Mouse (Mus musculus): ENCODE measurements around the gene Tuba3b. TPM values are rescaled to one million over a fixed set of nuclear protein-coding genes. Genes with fewer than 3 reads are reported as not detected.

Tuba3b gene
- polyA plus RNA-seq, 1 experiment from 2014 or later = not detected

GRCm38 (mm10) chr6:145667654-145668053 is 52.1 kb downstream of the Tuba3b start:
- Histone ChIP-seq H3K9me3 (ENCODE audit: control insufficient read depth, low read length) (0 out of 2 replicates have a peak, but pooled peaks cover 3% of the 10 kb centered on the region), H3K4me3 (ENCODE audit: low read length) (no peak overlapping the region), H3K36me3 (ENCODE audit: control insufficient read depth, insufficient read depth, low read length) (no peaks in the 10 kb centered on the region), H3K27me3 (ENCODE audit: control insufficient read depth, insufficient read depth, low read length) (no peaks in the 10 kb centered on the region), H3K9ac (ENCODE audit: low read depth, low read length) (no peak overlapping the region), H3K4me2 (replicated peaks; ENCODE audit: low read depth, low read length) (no peak overlapping the region), H3K4me1 (ENCODE audit: control insufficient read depth, insufficient read depth, low read length) (0 out of 2 replicates have a peak, but pooled peaks cover 3% of the 10 kb centered on the region), H3K27ac (ENCODE audit: low read depth, low read length) (no peak overlapping the region)
- no peak for ATAC-seq (ENCODE audit: low FRiP score, low TSS enrichment)
- WGBS = 40% methylated on average over 3 of the region's 3 CpGs

GRCm38 (mm10) chr6:145669596-145670071 is 54.1 kb downstream of the Tuba3b start:
- Histone ChIP-seq H3K36me3 (ENCODE audit: control insufficient read depth, insufficient read depth, low read length) (no peaks in the 10 kb centered on the region), H3K9me3 (ENCODE audit: control insufficient read depth, low read length) (0 out of 2 replicates have a peak, but pooled peaks cover 3% of the 10 kb centered on the region), H3K4me2 (replicated peaks; ENCODE audit: low read depth, low read length) (no peak overlapping the region), H3K27me3 (ENCODE audit: control insufficient read depth, insufficient read depth, low read length) (no peaks in the 10 kb centered on the region), H3K9ac (ENCODE audit: low read depth, low read length) (no peak overlapping the region), H3K4me1 (ENCODE audit: control insufficient read depth, insufficient read depth, low read length) (0 out of 2 replicates have a peak, but pooled peaks cover 3% of the 10 kb centered on the region), H3K27ac (ENCODE audit: low read depth, low read length) (no peak overlapping the region), H3K4me3 (ENCODE audit: low read length) (no peak overlapping the region)
- no peak for ATAC-seq (ENCODE audit: low FRiP score, low TSS enrichment)
- WGBS = 75% methylated on average over 10 of the region's 10 CpGs

Other genes with a start within 250 kb of the Tuba3b start
- gene Lmntd1, start 1.4 kb upstream of the Tuba3b start, polyA plus RNA-seq (2014; fragmentation: Nextera tagmentation; extraction: Ambion mirVana) = 1.5 and 2.0 TPM in 2 replicates
- gene Rassf8, start 131.0 kb downstream of the Tuba3b start, polyA plus RNA-seq (2014; fragmentation: Nextera tagmentation; extraction: Ambion mirVana) = 11.5 TPM in 2 replicates
- 0.73 and 1.2 TPM in 2 replicates for gene Bhlhe41, start 249.8 kb downstream of the Tuba3b start, polyA plus RNA-seq (2014; fragmentation: Nextera tagmentation; extraction: Ambion mirVana)